Mouse (Mus musculus) T-helper 2 cell (primary cell): Measurements from ENCODE around the gene Mdh1b.

Source experiments
- in situ Hi-C: fragments of 300-600 bp; cut with MboI, MseI; formaldehyde crosslinking; loops from one replicate; pipeline ENCODE4 v1.15.1; 2025; ENCODE audit warnings: high pct_unique_total_duplicates

The Mdh1b gene

DNA sequence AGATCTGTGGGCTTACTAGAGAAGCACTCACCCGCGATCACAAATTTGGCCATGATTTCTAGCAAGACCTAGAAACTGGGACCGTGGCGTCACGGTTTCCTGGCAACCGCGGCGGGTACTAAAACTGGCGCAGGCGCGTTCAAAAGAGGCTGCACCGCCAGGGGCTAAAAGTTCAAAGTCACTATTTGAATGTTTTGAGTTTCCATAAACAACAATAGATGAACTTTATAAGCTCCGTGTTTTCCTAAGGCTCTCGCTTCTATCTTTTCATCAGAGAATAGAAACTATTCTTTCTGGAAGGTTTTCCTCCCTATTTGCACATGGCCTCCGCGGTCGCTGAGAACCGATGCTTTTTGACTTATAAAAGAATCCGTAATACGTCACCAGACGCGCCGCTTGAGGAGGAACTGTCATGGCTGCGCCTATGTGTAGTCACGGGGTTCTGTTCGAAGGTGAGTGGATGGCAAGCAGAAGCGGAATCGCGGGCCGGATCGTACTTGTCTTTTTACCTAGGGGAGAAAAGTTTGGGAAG, at the start of gene Mdh1b, which contains the start of gene Fastkd2:
TSS of gene Mdh1b (minus strand) at position 79 of the 532 bp plus-strand sequence.
TSS of gene Fastkd2 (plus strand) at position 375 of the 532 bp plus-strand sequence.
- in situ Hi-C loops = no loop called here

DNA sequence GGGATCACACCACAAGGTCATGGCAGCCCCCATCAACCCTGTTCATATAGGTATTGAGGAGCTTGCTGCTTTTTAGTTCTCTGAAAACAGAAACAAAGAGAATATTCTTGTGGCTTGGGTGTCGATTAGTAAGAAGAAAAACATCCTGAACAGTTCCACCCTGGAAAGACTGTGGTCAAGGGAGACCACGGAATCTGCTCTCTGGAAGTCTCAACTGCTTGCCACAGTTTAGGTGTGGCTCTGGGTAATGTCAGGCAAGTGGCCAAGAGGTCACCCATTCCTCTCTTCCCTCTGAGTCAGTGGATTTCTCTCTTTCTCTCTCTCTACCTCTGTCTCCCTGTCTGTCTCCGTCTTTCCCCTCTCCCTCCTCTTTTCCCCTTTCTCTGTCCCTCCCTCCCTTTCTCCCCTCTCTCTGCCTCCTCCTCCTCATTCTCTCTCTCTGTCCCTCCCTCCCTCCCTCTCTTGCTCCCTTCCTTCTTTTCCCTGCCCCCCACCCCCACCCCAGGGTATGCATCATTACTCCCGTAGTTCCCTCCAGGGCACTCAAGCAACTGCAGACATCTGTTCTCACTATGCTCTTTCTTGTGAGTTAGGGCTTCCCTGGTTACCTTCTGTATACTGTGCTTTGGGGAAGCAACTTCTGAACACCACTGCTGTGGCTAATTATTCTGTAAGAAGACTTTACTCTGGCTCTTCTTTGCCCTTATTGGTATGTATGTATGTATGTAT, 46.9 kb upstream of the Mdh1b start:
- in situ Hi-C loops = loop anchor here (25.0 kb wide), 1 partner anchor 1960 kb away; no protein-coding TSS in a partner anchor

DNA sequence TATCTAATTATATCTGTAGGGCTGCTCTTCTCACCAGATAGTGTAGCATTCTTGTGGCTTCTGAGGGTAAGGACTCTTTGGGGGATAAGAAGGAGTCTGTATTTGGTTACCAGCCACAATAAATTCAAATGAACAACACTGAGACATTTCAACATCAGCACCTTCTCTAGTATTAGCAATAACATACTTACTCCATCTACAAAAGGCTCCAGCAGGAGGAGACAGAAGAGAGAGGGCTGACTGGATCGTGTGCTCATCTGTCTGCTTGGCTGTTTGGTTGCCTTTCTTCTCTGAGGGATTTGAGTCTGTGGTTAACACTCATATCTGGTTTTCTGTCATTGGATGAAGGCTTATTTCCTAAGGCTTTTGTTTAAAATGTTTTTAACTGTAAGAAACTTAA, 46.3 kb upstream of the Mdh1b start:
- in situ Hi-C loops = loop anchor here (25.0 kb wide), 1 partner anchor 1961 kb away; no protein-coding TSS in a partner anchor

DNA sequence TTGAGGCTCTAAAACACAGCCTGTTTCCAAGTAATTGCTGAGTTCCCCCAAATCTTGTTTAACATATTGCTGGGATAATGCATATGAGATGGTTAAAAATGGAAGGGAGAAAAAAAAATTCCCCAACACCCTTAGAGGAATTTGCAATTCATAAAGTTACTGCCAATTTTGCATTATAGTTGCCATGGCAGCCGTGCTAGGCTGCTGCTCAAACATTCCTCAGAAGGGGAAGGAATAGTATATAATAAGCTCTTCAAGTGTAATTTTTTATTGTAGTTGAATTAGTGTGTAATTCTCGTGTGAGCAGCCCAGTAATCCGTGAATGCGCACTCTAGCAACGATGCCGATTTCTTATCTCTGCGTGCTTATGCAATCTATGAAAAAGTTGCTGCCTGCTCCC, 40.2 kb upstream of the Mdh1b start:
- in situ Hi-C loops = no loop called here

DNA sequence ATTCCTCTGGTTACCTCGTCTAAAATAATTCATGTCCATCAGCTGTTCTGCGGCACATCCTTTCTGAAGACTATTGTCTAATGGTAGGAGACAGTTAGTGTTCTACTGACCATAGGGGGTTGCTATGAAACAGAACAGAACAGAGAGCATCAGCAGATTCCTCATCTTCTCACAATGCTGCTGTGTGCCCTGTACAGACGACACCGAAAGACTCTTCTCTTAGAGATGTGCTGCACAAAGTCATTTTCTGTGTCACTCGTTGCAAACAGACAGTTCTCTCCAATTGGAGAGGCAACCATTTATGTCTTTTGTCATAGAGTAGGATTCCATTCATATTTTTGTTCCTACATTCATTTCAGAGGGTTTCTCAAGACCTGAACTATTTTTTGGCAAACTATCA, 39.0 kb upstream of the Mdh1b start, which contains the start of gene 4933402D24Rik:
TSS of gene 4933402D24Rik (minus strand) at position 101 of the 400 bp plus-strand sequence.
- in situ Hi-C loops = no loop called here

DNA sequence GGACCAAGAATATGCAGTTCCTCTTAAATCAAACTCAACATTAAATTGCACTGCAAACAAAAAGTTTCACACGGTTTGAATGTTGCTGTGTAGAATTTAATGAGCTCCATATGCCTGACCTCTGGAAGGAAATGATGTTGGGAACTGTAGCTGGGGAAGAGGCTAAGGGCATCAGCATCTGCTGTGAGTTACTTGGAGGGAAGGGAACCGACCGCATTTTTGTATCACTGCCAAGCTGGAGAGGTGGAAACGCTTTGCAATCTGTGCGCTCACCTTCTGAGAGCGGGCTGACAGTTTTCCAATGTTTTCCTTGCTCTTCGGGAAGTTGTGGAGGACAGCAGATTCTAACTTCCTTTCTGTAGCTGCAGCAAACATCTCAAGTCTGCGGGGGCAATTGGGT, 38.0 kb upstream of the Mdh1b start:
- in situ Hi-C loops = no loop called here

DNA sequence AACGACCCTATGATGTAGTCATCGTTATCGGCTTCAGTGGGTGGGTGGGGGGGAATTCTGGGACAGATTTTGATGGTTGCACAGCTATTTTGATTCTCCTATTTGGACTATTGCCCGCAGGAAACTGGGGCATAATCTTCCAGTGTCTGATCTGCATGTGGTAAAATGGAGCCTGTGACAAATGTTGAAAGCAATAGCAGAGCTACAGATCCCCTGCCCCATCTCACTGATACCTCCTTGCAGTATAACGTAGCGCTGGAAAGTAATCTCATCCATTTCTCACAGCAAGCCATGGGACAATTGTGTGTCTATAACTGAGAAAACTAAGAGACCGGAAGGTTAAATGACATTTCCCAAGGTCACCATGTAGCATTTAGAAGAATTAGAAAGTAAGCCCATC, 34.3 kb upstream of the Mdh1b start:
- in situ Hi-C loops = no loop called here

DNA sequence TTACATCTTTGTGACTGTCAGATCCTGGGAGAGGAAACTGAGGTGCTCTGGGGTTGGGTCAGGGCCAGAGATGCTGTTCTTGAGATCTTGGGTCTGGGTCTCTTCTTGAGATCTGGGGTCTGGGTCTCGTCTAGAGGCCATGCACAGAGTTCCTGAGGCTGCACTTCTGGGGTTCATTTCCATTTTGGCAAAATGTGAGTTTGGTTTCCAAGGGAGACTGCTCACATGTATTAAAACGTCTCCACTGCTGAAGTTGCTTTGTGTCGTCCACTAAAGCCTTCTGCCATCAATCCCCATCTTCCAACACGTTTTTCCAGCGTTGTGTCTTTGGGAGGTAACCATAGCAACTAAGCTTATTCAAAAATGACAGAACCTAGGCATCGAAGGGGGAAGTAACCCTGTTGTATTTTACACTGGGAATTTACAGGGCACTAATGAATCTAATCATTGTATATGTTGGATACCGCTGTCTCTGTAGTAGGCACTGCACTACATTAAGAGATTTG, 33.8 kb upstream of the Mdh1b start:
- in situ Hi-C loops = no loop called here

DNA sequence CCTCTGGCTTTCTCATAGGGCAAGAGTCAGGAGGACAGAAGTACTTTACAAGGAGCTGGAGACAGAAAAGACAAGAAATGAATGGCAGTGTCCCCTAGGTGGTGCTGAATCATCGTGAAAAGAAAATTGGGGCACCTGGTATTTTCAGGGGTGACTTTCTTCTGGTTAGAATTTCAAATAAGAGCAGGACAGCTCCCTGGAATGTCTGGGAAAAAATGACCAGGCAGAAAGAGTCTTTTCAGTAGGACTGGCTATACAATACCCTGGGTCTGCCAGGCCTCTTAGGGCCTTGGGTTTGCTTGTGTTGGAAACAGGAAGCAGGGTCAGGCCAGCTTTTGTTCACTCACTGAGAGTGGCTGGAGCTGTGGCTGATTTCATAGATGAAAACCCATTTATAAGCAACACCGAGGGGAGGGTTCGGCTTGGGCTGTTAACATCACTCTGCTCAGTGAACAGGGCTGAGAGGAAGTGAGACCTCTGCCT, 33.1 kb upstream of the Mdh1b start:
- in situ Hi-C loops = no loop called here

DNA sequence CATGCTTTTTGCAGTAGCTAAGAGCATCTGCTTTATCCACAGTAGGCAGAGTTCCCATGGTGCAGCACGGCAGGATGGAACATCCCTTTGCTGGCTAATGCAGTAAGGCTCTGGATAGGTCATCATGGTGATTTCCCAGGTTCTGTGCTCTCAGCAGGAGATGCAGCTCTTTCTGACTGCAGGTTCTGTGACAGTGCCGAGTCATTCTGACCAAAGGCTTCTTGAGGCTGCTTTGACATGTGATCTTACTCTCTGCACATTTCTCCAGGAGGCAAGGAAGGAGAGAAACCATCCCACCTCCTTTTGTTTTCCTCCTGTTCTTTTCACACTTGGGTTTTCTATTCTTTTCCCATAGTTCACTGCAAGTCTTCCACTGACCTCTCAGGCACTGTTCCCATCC, 25.9 kb upstream of the Mdh1b start:
- in situ Hi-C loops = loop anchor here (10.0 kb wide), 1 partner anchor 709 kb away; no protein-coding TSS in a partner anchor

DNA sequence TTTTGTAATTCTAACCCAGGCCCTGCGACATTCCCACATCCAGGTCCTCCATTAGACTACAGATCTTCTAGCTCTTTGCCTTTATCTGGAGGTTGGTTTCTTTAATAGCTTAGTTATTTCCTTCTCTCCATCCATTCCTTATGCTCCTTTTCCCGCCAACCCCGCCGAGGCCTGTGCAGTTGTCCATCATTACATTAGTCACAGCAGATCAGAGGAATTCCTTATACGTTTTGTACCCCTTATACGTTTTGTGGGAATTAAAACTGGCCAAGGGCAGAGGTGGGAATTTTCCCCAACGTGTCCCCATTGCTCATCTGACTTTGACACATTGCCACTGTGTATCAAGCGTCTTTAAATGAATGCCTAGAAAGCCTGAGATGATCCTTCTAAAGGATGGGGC, 322 bp downstream of the Mdh1b start:
- in situ Hi-C loops = no loop called here

DNA sequence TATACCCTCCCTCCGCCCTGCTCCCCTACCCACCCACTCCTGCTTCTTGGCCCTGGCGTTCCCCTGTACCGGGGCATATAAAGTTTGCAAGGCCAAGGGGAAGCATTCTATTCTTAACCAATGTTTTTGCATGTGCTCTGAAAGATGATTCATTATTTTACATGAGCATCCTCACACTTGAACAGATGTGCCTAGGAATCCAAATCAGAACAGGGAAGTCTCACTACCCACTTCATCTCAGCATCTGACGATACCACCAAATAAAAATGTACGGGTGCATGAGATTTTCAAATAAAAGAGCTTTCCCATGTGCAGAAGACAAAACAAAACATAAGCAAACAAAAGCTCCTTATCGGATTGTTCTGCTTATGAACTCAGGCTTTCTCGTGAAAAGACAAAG, 10.0 kb downstream of the Mdh1b start:
- in situ Hi-C loops = no loop called here

DNA sequence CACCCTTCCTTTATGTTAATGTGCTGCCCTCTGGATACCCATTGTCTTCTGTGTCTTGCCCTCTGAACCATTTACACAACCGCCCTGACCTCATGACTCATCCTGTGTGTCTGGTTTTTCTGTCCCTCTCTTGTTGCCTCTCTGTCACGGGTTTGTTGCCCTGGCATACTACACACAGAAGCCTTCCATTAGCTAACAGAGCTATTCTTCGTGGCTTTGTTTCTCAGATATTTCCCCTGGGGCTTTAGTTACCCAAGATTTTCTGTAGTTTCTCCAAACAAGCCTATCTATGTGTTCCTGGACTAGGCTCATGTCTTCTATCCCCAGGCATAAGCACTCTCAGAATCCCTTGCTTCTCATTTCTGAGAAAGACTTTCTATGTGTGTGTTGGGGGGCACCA, 21.2 kb downstream of the Mdh1b start:
- in situ Hi-C loops = no loop called here

DNA sequence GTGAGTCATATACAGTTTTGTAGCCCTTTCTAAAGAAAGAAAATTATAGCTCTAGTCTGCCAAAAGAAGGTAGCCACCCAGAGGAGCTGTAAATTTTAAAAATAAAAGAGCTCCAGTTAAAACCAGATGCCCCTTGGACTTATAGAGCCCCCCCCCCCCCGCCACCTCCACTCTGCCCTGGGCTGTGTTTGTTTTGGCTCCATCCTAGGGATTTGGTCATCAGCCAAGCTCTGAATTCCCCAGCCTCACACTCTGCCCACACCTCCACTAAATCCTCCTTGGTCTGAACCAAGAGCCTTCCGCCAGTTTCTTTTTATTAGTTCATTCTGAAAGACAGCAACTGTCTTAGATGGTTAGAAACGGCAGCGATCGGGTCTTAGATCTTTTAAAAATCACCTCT, 24.4 kb downstream of the Mdh1b start:
- in situ Hi-C loops = no loop called here

DNA sequence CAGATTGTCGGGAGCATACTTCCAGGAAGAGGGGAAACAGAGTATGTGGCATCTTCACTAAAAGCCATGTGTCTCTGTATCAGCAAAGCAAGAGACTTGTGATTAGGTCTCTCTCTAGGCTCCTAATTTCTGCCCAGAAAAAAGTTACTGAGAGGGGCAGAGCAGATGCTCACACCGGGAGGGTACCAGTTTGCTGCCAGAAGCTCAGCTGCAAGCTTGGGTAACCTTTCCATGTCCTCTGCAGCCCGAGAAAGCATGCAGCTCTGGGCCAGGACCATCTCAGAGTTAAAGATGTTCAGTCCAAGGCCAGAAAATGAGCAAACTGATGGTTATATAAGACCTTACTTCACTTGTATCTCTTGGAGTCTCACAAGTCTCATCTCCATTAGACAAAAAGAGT, 33.3 kb downstream of the Mdh1b start:
- in situ Hi-C loops = no loop called here

DNA sequence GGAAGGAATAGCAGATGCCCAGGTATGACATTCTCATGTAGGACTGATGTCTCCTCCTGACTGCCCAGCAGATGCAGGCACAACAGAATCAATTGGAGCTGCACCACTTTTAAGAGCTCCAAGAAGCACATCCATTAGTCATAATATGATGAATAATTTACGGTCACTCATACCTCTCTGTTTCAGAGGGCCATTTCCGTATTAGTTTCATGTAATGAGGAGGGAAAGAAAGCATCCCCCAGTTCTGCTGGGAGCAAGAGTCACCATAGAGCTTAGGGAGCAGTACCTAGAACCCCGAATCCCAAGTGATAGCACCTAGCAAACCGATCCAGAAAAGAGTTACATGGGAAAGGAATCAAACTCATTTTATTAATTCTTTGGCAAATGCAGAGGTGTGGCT, 43.3 kb downstream of the Mdh1b start, which contains the start of gene Dytn:
TSS of gene Dytn (minus strand) at position 101 of the 400 bp plus-strand sequence.
- in situ Hi-C loops = no loop called here

DNA sequence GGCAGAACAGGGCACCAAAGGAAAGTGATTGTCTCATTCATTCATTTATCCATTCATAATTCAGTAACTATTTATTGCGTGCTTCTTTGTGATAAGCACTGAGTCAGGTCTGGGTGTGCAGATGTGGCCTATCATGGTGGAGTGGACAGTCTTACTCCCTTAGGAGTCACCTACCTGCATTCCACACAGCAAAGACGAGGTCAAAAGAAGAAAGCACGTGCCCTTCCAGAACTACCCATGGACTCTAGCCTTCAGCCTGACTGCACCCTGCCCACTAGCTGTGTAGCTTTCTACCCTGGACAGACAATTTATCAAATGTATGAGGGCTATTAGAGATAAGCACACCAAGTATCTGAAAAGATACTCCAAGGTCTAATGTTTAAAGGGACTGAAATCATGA, 54.1 kb downstream of the Mdh1b start:
- in situ Hi-C loops = loop anchor here (10.0 kb wide), 1 partner anchor 369 kb away; no protein-coding TSS in a partner anchor

DNA sequence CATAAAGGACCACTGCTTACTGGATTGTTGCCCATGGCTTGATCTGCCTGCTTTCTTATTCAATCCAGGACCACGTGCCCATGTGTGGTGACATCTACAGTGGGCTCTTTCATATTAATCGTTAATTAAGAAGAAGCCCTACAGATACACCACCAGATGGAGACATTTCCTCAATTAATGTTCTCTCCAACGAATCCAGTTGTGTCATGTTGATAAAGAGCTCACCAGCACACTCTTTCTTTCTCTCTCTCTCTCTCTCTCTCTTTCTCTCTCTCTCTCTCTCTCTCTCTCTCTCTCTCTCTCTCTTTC, 61.3 kb downstream of the Mdh1b start:
- in situ Hi-C loops = no loop called here

DNA sequence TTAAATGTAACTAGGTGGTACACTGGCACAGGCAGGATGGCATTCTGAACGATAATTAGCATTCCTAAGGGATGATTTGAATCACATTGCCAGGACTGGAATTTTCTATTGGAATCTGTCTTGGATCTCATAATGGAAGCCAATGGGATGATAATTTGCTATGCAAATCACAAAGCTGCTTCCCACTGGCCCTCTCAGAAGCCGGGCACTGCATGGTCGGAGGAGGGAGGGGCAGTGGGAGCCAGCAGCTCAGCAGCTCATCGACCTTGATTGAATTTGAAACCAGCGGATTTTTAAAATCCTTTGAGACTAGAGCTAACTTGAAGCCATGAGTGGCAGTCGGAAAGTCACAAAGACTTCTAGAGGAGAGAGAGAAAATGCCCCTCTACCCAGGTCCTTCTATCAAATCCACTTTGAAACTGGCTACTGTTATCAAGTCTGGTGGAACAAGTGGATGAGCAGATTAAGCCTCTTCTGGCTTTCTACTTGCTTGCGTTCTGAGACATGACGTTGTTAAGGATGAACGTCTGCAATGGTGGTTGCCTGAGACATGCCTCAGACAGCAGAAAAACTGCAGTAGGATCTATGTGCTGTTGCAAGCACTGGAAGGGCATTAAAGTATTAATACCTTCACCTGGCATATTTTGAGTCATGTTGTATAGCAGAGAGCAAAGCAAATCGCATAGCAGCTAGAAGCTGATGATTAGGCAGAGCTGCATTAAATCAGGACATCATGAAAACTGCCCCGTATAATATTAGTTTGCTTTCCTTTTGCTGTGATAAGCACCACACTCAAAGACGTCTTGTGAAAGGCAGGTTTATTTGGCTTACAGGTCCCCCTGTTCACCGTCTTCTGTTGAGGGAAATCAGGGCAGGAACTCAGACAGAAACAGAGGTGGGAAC, 61.9 kb downstream of the Mdh1b start:
- in situ Hi-C loops = no loop called here

DNA sequence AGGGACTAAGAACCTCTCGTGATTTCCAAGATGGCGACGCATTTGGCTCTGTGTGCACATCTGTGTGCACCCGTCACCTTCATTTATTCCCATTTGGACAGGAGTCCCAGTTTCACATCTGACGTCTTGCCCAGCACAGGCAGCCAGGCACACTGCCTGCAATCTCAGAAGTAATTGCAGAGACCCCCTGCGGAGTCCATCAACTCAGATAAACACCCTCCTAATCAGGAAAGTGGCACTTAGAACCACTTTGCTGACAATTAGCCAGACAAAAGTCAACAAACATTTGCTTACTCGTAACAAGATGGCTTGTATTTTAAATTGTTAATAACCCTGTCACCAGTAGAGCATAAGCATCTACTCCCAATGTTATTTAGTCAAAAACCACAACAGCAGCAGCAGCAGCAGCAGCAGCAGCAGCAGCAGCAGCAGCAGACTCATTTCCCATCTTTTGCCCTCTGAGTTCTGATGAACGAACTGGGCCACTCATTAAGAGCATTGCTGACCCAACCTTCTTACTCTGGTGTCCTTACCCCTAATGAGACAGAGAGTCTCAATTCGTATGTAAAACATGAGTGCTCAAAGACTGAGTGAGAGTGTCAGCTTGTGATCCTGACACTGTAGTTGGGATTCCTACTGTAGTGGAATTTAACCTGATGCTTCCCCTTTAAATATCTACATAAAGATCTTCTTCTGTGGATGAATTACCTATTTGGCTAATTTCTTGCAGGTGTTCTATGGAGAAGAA, 62.7 kb downstream of the Mdh1b start:
- in situ Hi-C loops = no loop called here

DNA sequence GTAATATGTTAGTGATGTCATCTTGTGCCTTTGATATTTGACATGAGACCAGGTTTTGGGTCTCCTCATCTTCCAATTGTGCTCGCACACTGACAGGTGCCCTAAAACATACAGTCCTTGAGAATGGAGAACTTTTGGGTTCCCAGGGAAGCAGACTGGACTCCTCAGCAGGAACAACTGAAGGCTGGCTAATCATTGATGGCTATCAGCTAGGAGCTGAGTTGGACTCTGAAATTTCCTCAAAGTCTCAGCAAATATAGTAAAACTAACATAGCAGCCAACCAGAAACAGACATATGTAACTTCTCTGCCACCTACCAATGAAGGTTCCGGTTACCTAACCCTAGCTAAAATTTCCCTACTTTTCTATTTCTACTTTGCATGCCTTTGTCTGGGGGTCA, 64.0 kb downstream of the Mdh1b start:
- in situ Hi-C loops = no loop called here
